Mouse (Mus musculus) kidney, embryonic 14.5 days (tissue): ENCODE results near the gene Mrnip. TPM values are rescaled to one million over a fixed set of nuclear protein-coding genes. Genes with fewer than 3 reads are reported as not detected.

Source experiments
- ATAC-seq: fragments of 200-750 bp; cut with Nextera tagmentation; 2 replicates; pipeline ENCODE4 v1.8.0; 2017; ENCODE audit warnings: moderate number of reproducible peaks, mild to moderate bottlenecking, moderate TSS enrichment, moderate library complexity; ENCODE audit not compliant: low FRiP score, low TSS enrichment
- H3K27ac ChIP-seq: fragments of 300-500 bp; sonication (generic); 2 replicates; pipeline ENCODE4 v1.5.1; 2014; ENCODE audit warnings: low read depth, mild to moderate bottlenecking, low read length, moderate library complexity, mixed read lengths
- H3K27me3 ChIP-seq: fragments of 300-500 bp; sonication (generic); 2 replicates; pipeline ENCODE4 v1.6.1; 2014; ENCODE audit warnings: mild to moderate bottlenecking, low read length; ENCODE audit not compliant: control insufficient read depth, insufficient read depth
- H3K36me3 ChIP-seq: fragments of 300-500 bp; sonication (generic); 2 replicates; pipeline ENCODE4 v1.6.1; 2014; ENCODE audit warnings: low read length, mixed read lengths; ENCODE audit not compliant: control insufficient read depth, insufficient read depth
- H3K4me1 ChIP-seq: fragments of 300-500 bp; sonication (generic); 2 replicates; pipeline ENCODE4 v1.6.1; 2014; ENCODE audit warnings: low read length, mixed read lengths; ENCODE audit not compliant: control insufficient read depth, insufficient read depth
- H3K4me2 ChIP-seq: fragments of 300-500 bp; sonication (generic); replicated peaks from 2 replicates; pipeline ENCODE4 v1.6.1; 2014; ENCODE audit warnings: low read depth, mild to moderate bottlenecking, low read length
- H3K4me3 ChIP-seq: fragments of 300-500 bp; sonication (generic); 2 replicates; pipeline ENCODE4 v1.5.1; 2014; ENCODE audit warnings: mild to moderate bottlenecking, low read length
- H3K9ac ChIP-seq: fragments of 300-500 bp; sonication (generic); 2 replicates; pipeline ENCODE4 v1.6.1; 2014; ENCODE audit warnings: low read depth, mild to moderate bottlenecking, low read length, moderate library complexity
- H3K9me3 ChIP-seq: fragments of 300-500 bp; sonication (generic); 2 replicates; pipeline ENCODE4 v1.6.1; 2016; ENCODE audit warnings: low read length; ENCODE audit not compliant: control insufficient read depth
- WGBS: fragments of 180-500 bp; shearing (Covaris S2); extraction: QIAGEN DNeasy Blood & Tissue Kit; methylation state at CpG from one replicate; pipeline ENCODE4 v1.1.7; 2014; 5-methylcytosine and 5-hydroxymethylcytosine counted together
- polyA plus RNA-seq: library from polyadenylated mRNA; unstranded; fragments of >200 nt; fragmentation: Nextera tagmentation; extraction: Ambion mirVana; gene quantifications from 2 replicates; pipeline ENCODE4 v1.2.1, GENCODE M21; 2014

The Mrnip gene
- polyA plus RNA-seq, 1 experiment from 2014 or later, result 22.0 TPM

DNA sequence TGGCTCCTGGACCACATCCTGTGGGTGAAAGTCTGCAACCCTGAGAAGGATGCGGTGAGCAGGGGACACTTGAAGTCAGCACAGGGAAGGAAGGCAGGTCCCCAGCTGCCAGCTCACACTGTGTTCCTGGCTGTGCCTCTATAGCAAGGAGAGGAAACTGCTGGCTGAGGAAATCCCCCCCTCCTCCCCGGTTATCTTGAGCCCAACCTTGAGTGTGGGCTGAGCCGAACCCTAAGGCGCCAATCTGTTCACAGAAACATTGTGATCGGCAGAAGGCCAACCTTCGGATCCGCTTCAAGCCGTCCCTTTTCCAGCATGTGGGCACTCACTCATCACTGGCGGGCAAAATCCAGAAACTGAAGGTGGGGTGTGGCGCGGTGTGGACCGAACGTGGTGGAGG lies 58.8 kb downstream of the Mrnip start:
- WGBS, result 92% methylated on average over 13 of the region's 13 CpGs
- H3K4me1 ChIP-seq, result peaks cover 21% of the 10 kb centered on the region
- no peak overlapping the region for H3K9ac ChIP-seq
- ATAC-seq, result no peak
- H3K36me3 ChIP-seq, result peaks cover 37% of the 10 kb centered on the region
- H3K4me3 ChIP-seq, result no peak overlapping the region
- H3K4me2 ChIP-seq, result no peak overlapping the region
- 0 out of 2 replicates have a peak, but pooled peaks cover 7% of the 10 kb centered on the region for H3K27me3 ChIP-seq
- no peaks in the 10 kb centered on the region for H3K9me3 ChIP-seq
- no peak overlapping the region for H3K27ac ChIP-seq

DNA sequence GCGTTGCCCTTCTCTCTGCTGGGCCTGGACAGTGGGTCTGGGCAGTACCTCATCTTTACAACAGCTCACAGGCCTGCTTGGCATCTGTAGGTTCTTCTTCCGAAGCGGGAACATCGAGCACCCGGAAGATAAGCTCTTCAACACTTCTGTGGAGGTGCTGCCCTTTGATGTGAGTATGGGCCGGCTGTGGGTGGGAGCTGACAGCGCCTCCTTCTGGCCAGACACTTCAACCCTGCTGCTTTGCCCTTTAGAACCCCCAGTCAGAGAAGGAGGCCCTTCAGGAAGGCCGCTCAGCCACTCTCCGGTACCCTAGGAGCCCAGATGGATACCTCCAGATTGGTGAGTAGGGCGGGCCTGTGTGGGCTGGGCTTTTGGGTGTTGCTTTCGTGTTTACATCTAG lies 59.7 kb downstream of the Mrnip start:
- no peak overlapping the region for H3K27ac ChIP-seq
- WGBS, result 85% methylated on average over 11 of the region's 11 CpGs

DNA sequence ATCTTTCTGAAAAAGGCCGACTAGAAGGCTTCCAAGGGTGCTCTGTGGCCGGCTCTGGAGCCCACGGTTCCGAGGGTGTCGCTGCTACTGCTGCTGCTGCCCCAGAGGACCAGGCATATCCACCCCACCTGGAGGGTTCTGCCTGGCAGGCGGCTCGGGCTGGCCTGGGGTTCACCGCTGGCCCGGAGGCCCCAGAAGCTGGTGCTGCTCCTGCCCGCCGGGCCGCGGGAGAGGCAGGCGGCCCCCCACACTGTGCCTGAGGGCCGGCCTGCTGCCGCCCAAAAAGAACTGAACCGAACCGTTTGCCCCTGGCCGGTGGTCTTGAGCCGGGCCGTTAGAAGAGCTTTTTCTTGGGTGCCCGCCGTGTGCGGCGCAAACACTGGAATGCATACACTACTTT lies 60.4 kb downstream of the Mrnip start:
- no peak overlapping the region for H3K9ac ChIP-seq
- H3K36me3 ChIP-seq, result peaks cover 37% of the 10 kb centered on the region
- ATAC-seq, result no peak
- no peaks in the 10 kb centered on the region for H3K9me3 ChIP-seq
- no peak overlapping the region for H3K4me3 ChIP-seq
- H3K27ac ChIP-seq, result no peak overlapping the region
- WGBS, result 96% methylated on average over 25 of the region's 25 CpGs
- H3K27me3 ChIP-seq, result peaks cover 15% of the 10 kb centered on the region; the same call in 1 of the 2 replicates
- H3K4me2 ChIP-seq, result no peak overlapping the region
- 0 out of 2 replicates have a peak, but pooled peaks cover 7% of the 10 kb centered on the region for H3K4me1 ChIP-seq

More for the DNA sequence above, 59.7 kb downstream of the Mrnip start:
- H3K36me3 ChIP-seq, result peaks cover 37% of the 10 kb centered on the region
- H3K9ac ChIP-seq, result no peak overlapping the region
- ATAC-seq, result no peak
- no peak overlapping the region for H3K4me3 ChIP-seq
- H3K4me1 ChIP-seq, result peaks cover 12% of the 10 kb centered on the region
- no peak overlapping the region for H3K4me2 ChIP-seq
- H3K27me3 ChIP-seq, result peaks cover 13% of the 10 kb centered on the region; the same call in 1 of the 2 replicates
- no peaks in the 10 kb centered on the region for H3K9me3 ChIP-seq

DNA sequence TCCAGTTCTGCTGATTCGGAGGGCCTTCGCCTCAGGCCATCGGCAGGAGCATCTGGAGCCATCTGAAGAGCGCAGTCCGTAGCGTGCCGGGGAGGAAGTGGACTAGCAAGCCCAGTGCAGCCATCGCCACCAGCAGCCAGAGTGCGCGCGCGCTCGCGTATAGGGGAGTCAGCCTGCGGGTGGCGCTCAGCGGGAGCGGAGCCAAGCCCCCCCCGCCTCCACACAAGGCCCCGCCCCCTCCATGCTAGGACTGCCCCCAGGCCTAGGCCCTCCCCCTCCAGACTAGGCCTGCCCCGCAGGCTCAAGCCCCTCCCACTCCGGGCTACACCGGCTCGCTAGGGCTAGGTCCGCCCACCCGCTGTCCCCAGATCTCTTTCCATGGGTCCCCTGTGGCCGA lies 62.3 kb downstream of the Mrnip start:
- WGBS, result under 1% methylated on average over 25 of the region's 27 CpGs
- Histone ChIP-seq H3K9me3 (no peaks in the 10 kb centered on the region), H3K4me1 (0 out of 2 replicates have a peak, but pooled peaks cover 7% of the 10 kb centered on the region), H3K27me3 (peaks cover 15% of the 10 kb centered on the region; the same call in 1 of the 2 replicates), H3K27ac (no peak overlapping the region), H3K36me3 (peaks cover 36% of the 10 kb centered on the region), H3K4me3 (peak overlapping the region; percentile 56), H3K4me2 (peak overlapping the region; percentile 98), H3K9ac (peak overlapping the region; percentile 56)
- peak; percentile 93 for ATAC-seq

DNA sequence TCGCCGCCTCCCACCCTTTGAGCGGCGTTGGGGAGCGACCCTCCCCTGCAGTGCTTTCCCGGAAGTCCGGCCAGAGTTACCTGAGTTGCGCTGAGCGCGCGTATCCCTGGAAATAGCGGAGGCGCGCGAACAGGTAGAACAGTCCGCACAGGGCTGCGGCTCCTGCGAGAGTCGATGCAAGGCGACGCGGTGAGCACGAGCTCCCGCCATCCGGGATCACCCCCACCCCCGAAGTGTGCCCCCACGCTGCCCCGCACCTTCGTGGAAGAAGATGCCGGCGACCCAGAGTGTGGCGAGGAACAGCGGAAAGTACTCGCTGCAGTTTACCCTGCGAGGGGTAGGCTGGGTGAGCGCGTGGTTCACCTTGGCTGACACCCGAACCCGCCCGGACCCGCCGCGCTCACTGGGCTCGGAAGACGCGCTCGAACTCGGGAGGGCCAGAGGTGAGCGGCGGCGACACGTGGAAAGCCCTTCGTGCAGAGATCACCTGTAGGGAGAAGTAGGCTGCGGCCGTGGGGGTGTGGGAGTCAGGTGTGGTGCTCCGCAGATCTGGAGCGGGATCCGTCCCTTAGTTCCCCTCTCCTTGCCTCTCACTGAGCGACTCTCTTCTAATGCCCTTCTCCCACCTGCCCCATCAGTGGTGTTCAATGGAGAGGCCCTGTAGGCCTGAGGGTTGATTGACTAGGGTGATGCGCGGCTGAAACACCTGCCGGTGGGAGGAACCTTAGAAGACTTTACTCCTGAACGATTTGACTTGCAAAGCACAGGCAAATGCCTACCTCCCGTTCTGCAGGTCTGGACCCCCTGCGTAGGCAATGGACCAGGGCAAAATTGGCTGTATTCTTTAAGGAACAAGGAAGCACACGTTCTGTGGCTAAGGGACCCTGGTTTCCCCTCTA lies 62.9 kb downstream of the Mrnip start:
- WGBS, result under 1% methylated on average over 66 of the region's 66 CpGs
- H3K9me3 ChIP-seq, result no peaks in the 10 kb centered on the region

DNA sequence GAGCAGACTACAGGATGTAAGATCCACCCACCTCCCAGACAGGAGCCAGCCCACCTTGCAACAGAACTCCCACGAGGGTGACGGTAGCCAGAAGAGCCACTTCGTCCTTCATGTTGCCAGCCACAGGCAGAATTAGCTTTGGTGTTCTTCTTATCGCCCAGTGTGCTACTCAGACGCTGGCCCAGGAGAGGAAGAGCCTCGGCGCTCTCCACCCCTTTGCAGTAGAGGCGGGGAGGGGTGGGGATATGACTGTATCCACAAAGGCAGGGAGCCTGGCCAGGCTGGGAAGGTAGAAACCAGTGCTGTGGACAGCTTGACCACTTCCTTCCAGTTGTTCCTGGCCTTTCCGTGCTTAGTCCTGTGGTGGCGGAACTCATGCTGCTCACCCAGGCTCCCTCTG lies 64.1 kb downstream of the Mrnip start, which contains the start of gene Ltc4s:
Gene Ltc4s (minus strand): TSS at position 293 of the 400 bp plus-strand sequence.
- Histone ChIP-seq H3K4me3 (peak within 1 kb of the TSS; percentile 56), H3K9me3 (no peaks in the 10 kb centered on the region), H3K27me3 (peaks cover 15% of the 10 kb centered on the region; the same call in 1 of the 2 replicates), H3K9ac (no peak within 1 kb of the TSS), H3K36me3 (peaks cover 18% of the 10 kb centered on the region), H3K4me1 (0 out of 2 replicates have a peak, but pooled peaks cover 7% of the 10 kb centered on the region), H3K4me2 (peak within 1 kb of the TSS; percentile 98), H3K27ac (no peak within 1 kb of the TSS)
- 42% methylated on average over 10 of the region's 10 CpGs for WGBS
- no peak for ATAC-seq

More for the DNA sequence above, 62.9 kb downstream of the Mrnip start:
- Histone ChIP-seq H3K27me3 (peaks cover 15% of the 10 kb centered on the region; the same call in 1 of the 2 replicates), H3K4me3 (peak overlapping the region; percentile 56), H3K36me3 (peaks cover 30% of the 10 kb centered on the region), H3K4me1 (0 out of 2 replicates have a peak, but pooled peaks cover 7% of the 10 kb centered on the region), H3K27ac (no peak overlapping the region), H3K9ac (peak overlapping the region; percentile 56), H3K4me2 (peak overlapping the region; percentile 98)
- ATAC-seq, result peak; percentile 40; the same call in 1 of the 2 replicates

DNA sequence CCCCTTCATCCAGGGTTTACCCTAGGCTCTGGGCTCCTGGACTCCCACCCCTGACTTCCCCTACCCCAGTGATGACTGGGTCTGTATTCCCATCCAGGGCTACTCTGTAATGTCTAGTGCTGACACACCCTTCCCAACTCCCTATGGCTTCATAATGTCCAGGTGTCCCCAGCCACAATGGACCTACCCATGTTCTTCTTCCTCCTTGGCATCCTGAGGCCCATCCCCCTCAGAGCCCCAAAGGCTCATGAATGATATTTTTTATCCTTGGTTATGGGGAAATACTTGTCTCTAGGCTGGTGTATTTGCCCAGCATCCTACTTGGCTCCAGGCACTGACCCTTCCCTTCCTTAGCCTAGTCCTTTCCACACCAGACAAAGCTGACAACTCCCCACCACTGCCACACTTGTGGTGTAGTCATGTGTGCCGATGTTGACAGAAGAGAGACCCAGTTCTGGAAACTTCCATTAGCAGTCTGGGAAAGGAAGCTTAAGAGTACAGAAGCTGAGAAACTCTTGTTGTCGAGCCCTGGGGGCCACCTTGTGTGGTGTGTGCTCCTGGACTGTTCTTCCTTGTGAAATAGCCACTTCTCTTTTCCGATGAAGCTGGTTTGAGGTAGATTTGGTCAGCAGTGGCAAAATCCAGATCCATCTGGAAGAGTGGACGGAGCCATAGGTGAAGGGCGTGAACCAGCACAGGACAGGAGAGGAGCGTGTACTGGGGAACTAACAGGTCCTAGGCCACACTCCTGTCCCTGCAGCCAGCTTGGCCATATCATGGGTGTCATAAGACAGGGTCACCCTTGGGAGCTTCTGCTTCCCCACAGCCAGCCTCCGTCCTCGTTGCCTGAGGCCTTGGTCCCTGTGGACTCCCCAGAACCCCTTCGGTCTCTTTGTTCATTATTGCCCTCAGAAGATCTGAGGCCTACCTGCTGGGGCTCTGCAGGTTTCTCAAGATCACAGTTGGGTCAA lies 64.9 kb downstream of the Mrnip start:
- 92% methylated on average over 9 of the region's 9 CpGs for WGBS
- H3K27ac ChIP-seq, result no peak overlapping the region
- peaks cover 10% of the 10 kb centered on the region for H3K36me3 ChIP-seq
- H3K9me3 ChIP-seq, result no peaks in the 10 kb centered on the region
- 0 out of 2 replicates have a peak, but pooled peaks cover 7% of the 10 kb centered on the region for H3K4me1 ChIP-seq
- H3K9ac ChIP-seq, result no peak overlapping the region
- no peak for ATAC-seq
- no peak overlapping the region for H3K4me2 ChIP-seq
- H3K4me3 ChIP-seq, result no peak overlapping the region; the same call in 1 of the 2 replicates
- H3K27me3 ChIP-seq, result peaks cover 15% of the 10 kb centered on the region; the same call in 1 of the 2 replicates

DNA sequence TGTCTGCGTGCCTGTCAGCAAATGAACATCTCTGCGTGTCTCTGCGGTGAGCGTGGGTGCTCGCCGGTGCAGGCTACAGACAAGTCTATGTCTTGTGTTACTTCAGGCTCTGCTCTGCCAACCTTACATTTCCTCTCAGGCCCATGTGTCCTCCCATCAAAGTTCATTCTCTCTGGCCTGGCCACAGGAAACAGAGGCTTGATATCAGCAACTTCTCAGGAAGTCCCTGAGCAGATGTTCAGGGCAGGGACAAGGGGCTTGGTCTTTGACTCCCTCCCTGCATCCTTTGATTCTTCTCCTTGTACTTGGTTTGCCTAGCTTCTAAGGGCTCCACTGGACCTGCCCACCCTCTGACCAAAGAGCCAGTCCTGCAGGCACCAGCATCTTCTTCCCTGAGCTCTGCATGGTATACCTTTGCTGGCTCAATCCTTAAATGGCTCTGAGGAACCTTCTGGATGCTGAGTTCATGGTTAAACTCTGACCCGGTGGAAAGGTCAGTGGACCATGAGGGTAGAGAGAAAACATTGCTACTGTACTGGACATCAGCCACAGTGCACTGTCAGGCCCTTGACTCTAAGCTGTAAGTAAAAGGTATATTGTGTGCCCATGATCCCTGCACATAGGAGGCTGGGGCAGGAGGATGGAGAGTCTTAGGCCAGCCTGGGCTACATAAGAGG lies 66.1 kb downstream of the Mrnip start:
- H3K36me3 ChIP-seq, result no peaks in the 10 kb centered on the region
- no peak overlapping the region for H3K9ac ChIP-seq
- no peak overlapping the region for H3K27ac ChIP-seq
- 89% methylated on average over 7 of the region's 7 CpGs for WGBS
- no peak for ATAC-seq
- H3K27me3 ChIP-seq, result peaks cover 15% of the 10 kb centered on the region; the same call in 1 of the 2 replicates
- H3K4me3 ChIP-seq, result no peak overlapping the region
- no peaks in the 10 kb centered on the region for H3K9me3 ChIP-seq
- H3K4me2 ChIP-seq, result no peak overlapping the region
- 0 out of 2 replicates have a peak, but pooled peaks cover 7% of the 10 kb centered on the region for H3K4me1 ChIP-seq
